Mouse (Mus musculus) forebrain, embryonic 13.5 days (tissue): ENCODE results near the gene Dbp. TPM values are rescaled to one million over a fixed set of nuclear protein-coding genes. Genes with fewer than 3 reads are reported as not detected.
A peak's percentile ranks its signal among the peaks of the same experiment; 100 is the strongest.

Experiments
- ATAC-seq: fragments of 200-750 bp; cut with Nextera tagmentation; 2 replicates; pipeline ENCODE4 v1.8.0; 2017
- H3K27ac ChIP-seq: fragments of 300-500 bp; sonication (generic); 2 replicates; pipeline ENCODE4 v1.5.1; 2015; ENCODE audit warnings: inconsistent platforms, mild to moderate bottlenecking, moderate library complexity
- H3K27me3 ChIP-seq: fragments of 300-500 bp; sonication (generic); 2 replicates; pipeline ENCODE4 v1.6.1; 2015; ENCODE audit warnings: mild to moderate bottlenecking, inconsistent platforms
- H3K36me3 ChIP-seq: fragments of 300-500 bp; sonication (generic); 2 replicates; pipeline ENCODE4 v1.6.1; 2015; ENCODE audit warnings: mild to moderate bottlenecking, inconsistent platforms; ENCODE audit not compliant: poor library complexity, severe bottlenecking
- H3K4me1 ChIP-seq: fragments of 300-500 bp; sonication (generic); 2 replicates; pipeline ENCODE4 v1.6.1; 2015; ENCODE audit warnings: inconsistent platforms
- H3K4me2 ChIP-seq: fragments of 300-500 bp; sonication (generic); 2 replicates; pipeline ENCODE4 v1.6.1; 2015; ENCODE audit warnings: inconsistent platforms, mild to moderate bottlenecking, moderate library complexity
- H3K4me3 ChIP-seq: fragments of 300-500 bp; sonication (generic); 2 replicates; pipeline ENCODE4 v1.5.1; 2015; ENCODE audit warnings: mild to moderate bottlenecking, inconsistent platforms
- H3K9ac ChIP-seq: fragments of 300-500 bp; sonication (generic); 2 replicates; pipeline ENCODE4 v1.6.1; 2015; ENCODE audit warnings: mild to moderate bottlenecking, inconsistent platforms
- H3K9me3 ChIP-seq: fragments of 300-500 bp; sonication (generic); replicated peaks from 2 replicates; pipeline ENCODE4 v1.6.1; 2016; ENCODE audit warnings: inconsistent platforms
- WGBS: fragments of 180-500 bp; shearing (Covaris S2); methylation state at CpG from one replicate; pipeline ENCODE4 v1.1.7; 2015; 5-methylcytosine and 5-hydroxymethylcytosine counted together
- polyA plus RNA-seq: library from polyadenylated mRNA; unstranded; fragments of >200 nt; fragmentation: Nextera tagmentation; extraction: Ambion mirVana; gene quantifications from 2 replicates; pipeline ENCODE4 v1.2.1, GENCODE M21; 2015

The Dbp gene
- polyA plus RNA-seq, 1 experiment from 2014 or later = 2.5 TPM

GRCm38 (mm10) chr7:45681046-45681736, 23.7 kb upstream of the Dbp start:
- no peak for ATAC-seq
- no peaks in the 10 kb centered on the region for H3K27me3 ChIP-seq

GRCm38 (mm10) chr7:45682144-45683126, 22.5 kb upstream of the Dbp start:
- H3K4me1 ChIP-seq = 0 out of 2 replicates have a peak, but pooled peaks cover 5% of the 10 kb centered on the region
- peak overlapping the region; percentile 40 for H3K4me2 ChIP-seq
- H3K4me3 ChIP-seq = no peak overlapping the region
- H3K27ac ChIP-seq = peak overlapping the region; percentile 26
- H3K9me3 ChIP-seq = no peaks in the 10 kb centered on the region
- H3K36me3 ChIP-seq = no peaks in the 10 kb centered on the region
- no peak overlapping the region for H3K9ac ChIP-seq
- H3K27me3 ChIP-seq = no peaks in the 10 kb centered on the region
- peak; percentile 91 for ATAC-seq
- WGBS = 29% methylated on average over 14 of the region's 14 CpGs

More at GRCm38 (mm10) chr7:45681046-45681736, 23.7 kb upstream of the Dbp start:
- no peaks in the 10 kb centered on the region for H3K36me3 ChIP-seq
- H3K27ac ChIP-seq = no peak overlapping the region
- no peak overlapping the region for H3K4me2 ChIP-seq
- H3K9me3 ChIP-seq = no peaks in the 10 kb centered on the region
- 0 out of 2 replicates have a peak, but pooled peaks cover 5% of the 10 kb centered on the region for H3K4me1 ChIP-seq
- no peak overlapping the region for H3K4me3 ChIP-seq
- H3K9ac ChIP-seq = no peak overlapping the region; the same call in 1 of the 2 replicates
- 86% methylated on average over 8 of the region's 8 CpGs for WGBS

GRCm38 (mm10) chr7:45683396-45684050, 21.4 kb upstream of the Dbp start, which contains the start of gene Ntn5:
TSS of gene Ntn5 (plus strand) at chr7:45684022.
- Histone ChIP-seq H3K4me1 (0 out of 2 replicates have a peak, but pooled peaks cover 5% of the 10 kb centered on the region), H3K36me3 (no peaks in the 10 kb centered on the region), H3K9ac (peak within 1 kb of the TSS; percentile 30), H3K4me3 (no peak within 1 kb of the TSS), H3K4me2 (no peak within 1 kb of the TSS), H3K27ac (no peak within 1 kb of the TSS), H3K27me3 (no peaks in the 10 kb centered on the region), H3K9me3 (no peaks in the 10 kb centered on the region)
- ATAC-seq = no peak
- 77% methylated on average over 7 of the region's 7 CpGs for WGBS

GRCm38 (mm10) chr7:45685811-45686210, 19.1 kb upstream of the Dbp start:
- no peak for ATAC-seq
- no peak overlapping the region for H3K9ac ChIP-seq
- no peak overlapping the region for H3K27ac ChIP-seq
- no peaks in the 10 kb centered on the region for H3K9me3 ChIP-seq
- no peaks in the 10 kb centered on the region for H3K36me3 ChIP-seq
- no peak overlapping the region for H3K4me2 ChIP-seq
- no peaks in the 10 kb centered on the region for H3K27me3 ChIP-seq
- 70% methylated on average over 10 of the region's 10 CpGs for WGBS
- no peak overlapping the region for H3K4me3 ChIP-seq
- 0 out of 2 replicates have a peak, but pooled peaks cover 5% of the 10 kb centered on the region for H3K4me1 ChIP-seq

GRCm38 (mm10) chr7:45686841-45687240, 18.0 kb upstream of the Dbp start:
- ATAC-seq = no peak
- Histone ChIP-seq H3K27ac (no peak overlapping the region; the same call in 1 of the 2 replicates), H3K4me1 (0 out of 2 replicates have a peak, but pooled peaks cover 5% of the 10 kb centered on the region), H3K9ac (no peak overlapping the region), H3K4me3 (no peak overlapping the region), H3K4me2 (no peak overlapping the region), H3K36me3 (no peaks in the 10 kb centered on the region), H3K9me3 (no peaks in the 10 kb centered on the region), H3K27me3 (no peaks in the 10 kb centered on the region)
- WGBS = 77% methylated on average over 3 of the region's 3 CpGs

GRCm38 (mm10) chr7:45689099-45689498, 15.8 kb upstream of the Dbp start:
- H3K4me2 ChIP-seq = no peak overlapping the region
- no peaks in the 10 kb centered on the region for H3K27me3 ChIP-seq
- 0 out of 2 replicates have a peak overlapping the region, but pooled peaks have one; percentile 13 for H3K9ac ChIP-seq
- 73% methylated on average over 6 of the region's 6 CpGs for WGBS
- no peak for ATAC-seq
- H3K9me3 ChIP-seq = no peaks in the 10 kb centered on the region
- no peaks in the 10 kb centered on the region for H3K4me1 ChIP-seq
- no peak overlapping the region for H3K27ac ChIP-seq
- no peak overlapping the region for H3K4me3 ChIP-seq
- no peaks in the 10 kb centered on the region for H3K36me3 ChIP-seq

- Histone ChIP-seq H3K27ac (no peak overlapping the region), H3K36me3 (no peaks in the 10 kb centered on the region), H3K27me3 (no peaks in the 10 kb centered on the region), H3K4me1 (no peaks in the 10 kb centered on the region), H3K4me3 (no peak overlapping the region), H3K9me3 (no peaks in the 10 kb centered on the region), H3K4me2 (no peak overlapping the region), H3K9ac (no peak overlapping the region)
- 78% methylated on average over 11 of the region's 11 CpGs for WGBS
- no peak for ATAC-seq
These were observed 15.1 kb upstream of the Dbp start for GRCm38 (mm10) chr7:45689800-45690199.

GRCm38 (mm10) chr7:45692364-45692763, 12.5 kb upstream of the Dbp start:
- Histone ChIP-seq H3K27ac (no peak overlapping the region), H3K36me3 (no peaks in the 10 kb centered on the region), H3K4me2 (no peak overlapping the region), H3K9me3 (no peaks in the 10 kb centered on the region), H3K4me1 (no peaks in the 10 kb centered on the region), H3K9ac (no peak overlapping the region), H3K27me3 (no peaks in the 10 kb centered on the region), H3K4me3 (no peak overlapping the region)
- ATAC-seq = no peak
- 84% methylated on average over 2 of the region's 2 CpGs for WGBS

- WGBS = 94% methylated on average over 45 of the region's 50 CpGs
- Histone ChIP-seq H3K27me3 (peaks cover 12% of the 10 kb centered on the region), H3K27ac (no peak within 1 kb of the TSS), H3K4me3 (no peak within 1 kb of the TSS), H3K4me2 (no peak within 1 kb of the TSS), H3K36me3 (no peaks in the 10 kb centered on the region), H3K4me1 (no peaks in the 10 kb centered on the region), H3K9me3 (no peaks in the 10 kb centered on the region), H3K9ac (no peak within 1 kb of the TSS)
- ATAC-seq = no peak
These were observed 10.8 kb upstream of the Dbp start, which contains the start of gene Sec1 for GRCm38 (mm10) chr7:45693921-45694591. TSS of gene Sec1 (minus strand) at chr7:45694402.

GRCm38 (mm10) chr7:45695098-45695497, 9.8 kb upstream of the Dbp start:
- no peak overlapping the region for H3K27ac ChIP-seq
- 40% methylated on average over 6 of the region's 6 CpGs for WGBS
- ATAC-seq = no peak

GRCm38 (mm10) chr7:45697894-45698293, 7.0 kb upstream of the Dbp start:
- Histone ChIP-seq H3K4me2 (no peak overlapping the region), H3K4me1 (peaks cover 24% of the 10 kb centered on the region), H3K9ac (no peak overlapping the region), H3K27me3 (peaks cover 27% of the 10 kb centered on the region), H3K4me3 (no peak overlapping the region), H3K36me3 (no peaks in the 10 kb centered on the region), H3K27ac (no peak overlapping the region), H3K9me3 (no peaks in the 10 kb centered on the region)
- WGBS = 88% methylated on average over 7 of the region's 7 CpGs
- no peak for ATAC-seq

More at GRCm38 (mm10) chr7:45695098-45695497, 9.8 kb upstream of the Dbp start:
- no peak overlapping the region for H3K4me3 ChIP-seq
- H3K27me3 ChIP-seq = peaks cover 22% of the 10 kb centered on the region
- H3K4me2 ChIP-seq = no peak overlapping the region
- H3K36me3 ChIP-seq = no peaks in the 10 kb centered on the region
- peaks cover 9% of the 10 kb centered on the region for H3K4me1 ChIP-seq
- no peak overlapping the region for H3K9ac ChIP-seq
- H3K9me3 ChIP-seq = no peaks in the 10 kb centered on the region
